Mouse (Mus musculus): ENCODE data around the gene Eif2b1. TPM values are rescaled to one million over a fixed set of nuclear protein-coding genes. Genes with fewer than 3 reads are reported as not detected.
"Not testable (repeated sequence)": the region's sequence is repeated elsewhere in the genome, so short reads cannot be mapped to it uniquely, and the experiment has no call there.

Gene Eif2b1
- 72.5 and 73.1 TPM in 2 replicates for polyA plus RNA-seq (2015; fragmentation: Nextera tagmentation; extraction: Ambion mirVana)

DNA sequence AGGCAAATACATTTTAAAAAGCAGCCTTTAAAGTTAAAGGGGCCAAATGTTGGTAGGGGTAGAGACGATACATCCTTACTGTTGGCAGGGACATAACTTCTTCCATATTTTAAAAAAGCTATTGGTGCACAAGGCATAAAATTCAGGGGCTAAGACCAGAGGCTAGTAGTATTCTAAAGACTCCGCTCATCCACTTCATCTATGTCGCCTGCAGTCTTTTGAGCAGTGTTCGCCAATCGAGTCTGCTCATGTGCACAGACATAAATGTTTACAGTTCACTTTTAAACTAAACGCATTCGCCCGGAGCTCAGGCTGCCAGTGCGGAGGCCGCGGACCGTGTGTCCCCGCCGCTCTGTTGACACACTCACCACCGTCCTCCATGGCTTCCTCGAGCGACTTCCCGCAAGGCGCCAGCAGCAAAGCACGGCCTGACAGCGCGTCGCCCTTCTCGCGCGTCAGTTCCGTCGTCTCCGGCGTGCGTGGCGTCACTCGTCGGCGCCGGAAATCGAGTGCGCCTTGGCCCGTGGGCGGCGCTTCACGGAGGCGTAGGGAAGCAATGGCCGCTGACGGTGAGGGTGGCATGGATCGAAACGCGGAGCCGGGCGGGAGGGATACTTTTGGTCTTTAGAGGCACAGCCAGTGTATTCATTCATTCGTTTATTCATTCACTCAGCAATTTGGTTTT, at the start of gene Eif2b1, which contains the start of gene Gtf2h3:
TSS of gene Eif2b1 (minus strand) at position 499 of the 685 bp plus-strand sequence.
TSS of gene Gtf2h3 (plus strand) at position 508 of the 685 bp plus-strand sequence.
- WGBS: 1% methylated on average over 51 of the region's 51 CpGs

DNA sequence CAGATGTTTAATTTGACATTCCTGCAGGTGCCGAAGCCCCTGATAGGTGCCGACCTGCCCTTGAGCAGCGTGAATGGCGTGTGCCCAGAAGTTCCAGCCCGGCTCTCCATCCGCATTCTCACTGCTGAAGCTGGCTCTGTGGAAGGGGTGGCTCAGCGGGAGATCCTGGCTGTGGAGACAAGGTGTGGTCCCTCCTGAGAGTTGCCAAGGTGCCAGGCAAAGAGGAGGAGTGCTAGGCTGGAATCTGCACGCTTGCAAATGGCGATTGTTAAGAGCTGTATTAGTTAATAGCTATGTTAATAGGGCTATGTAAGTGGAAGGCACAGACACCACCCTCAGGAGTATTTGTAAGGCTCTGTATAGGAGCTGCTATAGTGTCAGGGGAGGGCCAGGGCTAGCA, 45.4 kb upstream of the Eif2b1 start:
- H3K4me2 ChIP-seq: no peak overlapping the region
- no peak overlapping the region for H3K9ac ChIP-seq
- H3K4me1 ChIP-seq: peaks cover 7% of the 10 kb centered on the region
- H3K36me3 ChIP-seq: 0 out of 2 replicates have a peak, but pooled peaks cover 6% of the 10 kb centered on the region
- 93% methylated on average over 9 of the region's 9 CpGs for WGBS
- H3K4me3 ChIP-seq (replicated peaks): no peak overlapping the region
- no peaks in the 10 kb centered on the region for H3K27me3 ChIP-seq
- H3K9me3 ChIP-seq (replicated peaks): no peaks in the 10 kb centered on the region
- H3K27ac ChIP-seq: no peak overlapping the region
- no peak for ATAC-seq (replicated peaks; ENCODE audit: low FRiP score)

More for the DNA sequence above, at the start of gene Eif2b1, which contains the start of gene Gtf2h3:
- ATAC-seq (replicated peaks; ENCODE audit: low FRiP score): peak; percentile 93
- H3K27ac ChIP-seq: peak within 1 kb of the TSS; percentile 51
- H3K4me3 ChIP-seq (replicated peaks): peak within 1 kb of the TSS; percentile 89
- H3K9me3 ChIP-seq (replicated peaks): no peaks in the 10 kb centered on the region
- peak within 1 kb of the TSS; percentile 69 for H3K4me2 ChIP-seq
- H3K36me3 ChIP-seq: peaks cover 60% of the 10 kb centered on the region
- H3K4me1 ChIP-seq: peaks cover 24% of the 10 kb centered on the region
- H3K27me3 ChIP-seq: no peaks in the 10 kb centered on the region
- peak within 1 kb of the TSS; percentile 80 for H3K9ac ChIP-seq

DNA sequence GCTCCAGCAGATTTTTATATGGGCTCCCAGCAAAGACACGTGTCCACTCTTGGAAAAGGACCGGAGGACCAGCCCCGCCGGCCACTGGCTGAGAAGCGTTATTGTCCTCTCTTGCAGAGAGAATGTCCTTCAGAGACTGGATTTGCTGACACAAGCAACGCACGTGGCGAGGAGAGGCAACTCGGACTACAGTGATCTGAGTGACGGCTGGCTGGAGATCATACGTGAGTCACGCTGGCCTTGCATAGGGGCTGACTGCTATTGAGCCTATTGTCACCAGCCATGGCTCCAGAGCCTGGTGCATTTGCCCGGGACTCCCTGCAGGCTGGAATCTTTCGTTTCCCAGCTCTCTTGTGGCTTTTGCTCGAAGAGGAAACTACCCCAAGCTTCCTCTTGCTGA, 44.0 kb upstream of the Eif2b1 start:
- no peak overlapping the region for H3K4me2 ChIP-seq
- H3K9ac ChIP-seq: no peak overlapping the region
- H3K36me3 ChIP-seq: 0 out of 2 replicates have a peak, but pooled peaks cover 6% of the 10 kb centered on the region
- no peak overlapping the region for H3K4me3 ChIP-seq (replicated peaks)
- H3K27ac ChIP-seq: no peak overlapping the region
- no peaks in the 10 kb centered on the region for H3K27me3 ChIP-seq
- peaks cover 1% of the 10 kb centered on the region for H3K4me1 ChIP-seq
- H3K9me3 ChIP-seq (replicated peaks): no peaks in the 10 kb centered on the region
- 87% methylated on average over 15 of the region's 15 CpGs for WGBS
- no peak for ATAC-seq (replicated peaks; ENCODE audit: low FRiP score)

DNA sequence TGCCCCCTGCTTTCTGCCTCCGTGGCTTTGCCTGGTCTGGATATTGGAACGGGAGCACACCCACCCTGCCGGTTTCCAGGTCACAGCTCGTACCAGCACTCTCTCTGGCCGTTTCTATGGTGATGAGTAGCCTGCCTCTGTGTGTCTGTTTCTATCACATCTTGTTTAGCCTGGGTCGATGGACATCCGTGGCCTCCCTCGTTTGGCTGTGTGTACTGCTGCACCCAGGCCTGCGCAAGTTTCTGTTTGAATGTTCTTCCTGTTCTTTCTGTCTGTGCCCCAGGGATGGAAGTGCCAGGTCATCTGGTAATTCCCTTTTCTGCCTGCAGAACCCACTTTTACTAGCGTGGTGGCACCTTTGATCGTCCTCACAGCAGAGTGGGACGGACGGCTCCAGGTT, 42.4 kb upstream of the Eif2b1 start:
- no peaks in the 10 kb centered on the region for H3K9me3 ChIP-seq (replicated peaks)
- 74% methylated on average over 13 of the region's 13 CpGs for WGBS
- H3K27ac ChIP-seq: no peak overlapping the region
- H3K4me2 ChIP-seq: no peak overlapping the region
- no peaks in the 10 kb centered on the region for H3K27me3 ChIP-seq
- H3K9ac ChIP-seq: no peak overlapping the region
- no peaks in the 10 kb centered on the region for H3K4me1 ChIP-seq
- no peak for ATAC-seq (replicated peaks; ENCODE audit: low FRiP score)
- H3K4me3 ChIP-seq (replicated peaks): no peak overlapping the region
- peaks cover 8% of the 10 kb centered on the region; the same call in 1 of the 2 replicates for H3K36me3 ChIP-seq

DNA sequence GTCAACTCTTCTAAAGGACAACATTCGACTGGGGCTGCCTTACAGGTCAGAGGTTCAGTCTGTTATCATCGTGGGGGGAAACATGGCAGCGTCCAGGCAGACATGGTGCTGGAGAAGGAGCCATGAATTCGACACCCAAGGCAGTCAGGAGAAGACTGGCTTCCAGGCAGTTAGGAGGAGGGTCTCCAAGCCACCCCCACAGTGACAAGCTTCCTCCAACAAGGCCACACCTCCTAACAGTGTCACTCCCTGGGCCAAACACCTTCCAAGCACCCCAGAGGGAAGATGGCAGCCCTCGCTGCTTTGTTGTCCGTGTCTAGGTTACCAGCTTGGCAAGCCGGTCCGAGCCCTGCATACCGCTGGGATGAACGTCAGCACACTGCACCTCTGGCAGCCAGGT, 39.8 kb upstream of the Eif2b1 start:
- no peak overlapping the region for H3K9ac ChIP-seq
- no peak for ATAC-seq (replicated peaks; ENCODE audit: low FRiP score)
- no peaks in the 10 kb centered on the region for H3K9me3 ChIP-seq (replicated peaks)
- H3K36me3 ChIP-seq: peaks cover 12% of the 10 kb centered on the region
- no peaks in the 10 kb centered on the region for H3K27me3 ChIP-seq
- H3K4me2 ChIP-seq: no peak overlapping the region
- no peak overlapping the region for H3K4me3 ChIP-seq (replicated peaks)
- H3K27ac ChIP-seq: no peak overlapping the region
- no peaks in the 10 kb centered on the region for H3K4me1 ChIP-seq
- WGBS: 83% methylated on average over 10 of the region's 10 CpGs

DNA sequence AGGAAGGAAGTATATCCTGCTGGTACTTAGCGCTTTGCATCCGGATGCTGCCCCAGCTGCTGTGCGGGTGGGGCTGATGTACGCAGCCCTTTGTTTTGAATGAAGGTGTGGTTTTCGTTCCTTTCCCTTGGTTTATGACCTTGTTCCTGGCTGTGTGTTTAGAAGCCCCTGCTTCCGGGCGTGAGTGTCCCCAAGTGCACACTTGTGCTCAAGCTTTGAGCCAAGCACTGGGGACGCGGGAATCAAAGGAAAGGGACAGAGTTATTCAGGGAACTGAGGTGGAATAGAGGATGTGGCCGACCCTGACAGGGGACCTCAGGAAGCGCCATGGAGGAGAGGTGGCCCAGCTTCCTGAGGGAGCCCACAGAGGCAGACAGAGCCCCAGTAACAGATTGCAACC, 35.8 kb upstream of the Eif2b1 start:
- H3K36me3 ChIP-seq: peaks cover 25% of the 10 kb centered on the region
- H3K4me3 ChIP-seq (replicated peaks): no peak overlapping the region
- ATAC-seq (replicated peaks; ENCODE audit: low FRiP score): no peak
- WGBS: 76% methylated on average over 11 of the region's 11 CpGs
- H3K9me3 ChIP-seq (replicated peaks): no peaks in the 10 kb centered on the region
- no peak overlapping the region for H3K9ac ChIP-seq
- peak overlapping the region; percentile 45 for H3K27ac ChIP-seq
- H3K4me2 ChIP-seq: no peak overlapping the region
- H3K27me3 ChIP-seq: no peaks in the 10 kb centered on the region
- H3K4me1 ChIP-seq: no peaks in the 10 kb centered on the region

DNA sequence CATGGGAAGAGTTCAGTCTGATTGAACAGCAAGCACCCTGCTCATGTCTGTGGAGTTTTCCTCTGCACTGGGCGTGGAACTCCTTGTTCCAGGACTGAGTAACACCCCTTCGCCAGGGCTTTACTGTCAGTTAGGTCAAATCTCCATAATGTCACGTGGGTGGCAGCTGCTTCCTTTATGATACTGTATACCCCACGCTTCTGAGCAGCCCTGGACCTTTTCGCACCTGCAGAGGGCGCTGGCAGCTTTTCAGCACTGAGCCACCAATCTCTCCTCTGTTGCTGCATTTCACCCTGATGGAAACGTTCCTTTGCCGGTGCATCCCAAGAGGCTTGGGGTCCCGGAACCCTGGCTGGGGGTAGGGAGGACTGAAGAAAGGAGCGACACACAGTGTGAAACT, 32.0 kb upstream of the Eif2b1 start:
- Histone ChIP-seq H3K36me3 (peaks cover 28% of the 10 kb centered on the region), H3K27ac (no peak overlapping the region), H3K4me3 (replicated peaks) (no peak overlapping the region), H3K4me2 (no peak overlapping the region), H3K27me3 (no peaks in the 10 kb centered on the region), H3K4me1 (no peaks in the 10 kb centered on the region), H3K9me3 (replicated peaks) (no peaks in the 10 kb centered on the region), H3K9ac (no peak overlapping the region)
- no peak for ATAC-seq (replicated peaks; ENCODE audit: low FRiP score)
- 77% methylated on average over 10 of the region's 10 CpGs for WGBS

DNA sequence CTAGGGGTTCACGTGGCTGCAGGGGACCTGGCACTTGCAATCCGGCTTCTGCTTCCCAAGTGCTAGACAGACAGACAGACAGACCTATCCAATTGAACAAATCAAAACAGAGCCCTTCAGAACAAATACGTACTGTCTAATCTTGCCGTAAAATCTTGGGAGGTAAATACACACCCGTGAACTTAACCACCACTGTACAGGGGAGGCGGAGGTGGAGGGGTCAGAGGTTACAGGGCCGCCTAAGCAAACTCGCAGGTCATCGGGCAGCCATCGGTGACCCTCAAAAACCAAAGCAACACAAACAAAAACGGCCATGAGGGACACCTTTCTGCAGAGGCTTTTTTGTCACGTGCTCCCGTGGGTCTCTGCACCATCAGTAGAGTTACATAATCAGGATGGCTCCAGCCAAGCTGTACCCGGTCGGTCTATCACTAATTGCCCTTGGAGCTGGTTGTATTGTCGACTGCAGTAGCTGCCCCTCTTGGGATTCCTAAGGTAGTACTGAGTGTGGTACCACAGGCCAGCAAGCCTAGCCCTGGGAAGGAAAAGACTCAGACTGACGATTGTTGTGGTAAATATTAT, 26.2 kb upstream of the Eif2b1 start:
- H3K27me3 ChIP-seq: no peaks in the 10 kb centered on the region
- H3K27ac ChIP-seq: no peak overlapping the region
- WGBS: 74% methylated on average over 17 of the region's 17 CpGs
- no peak for ATAC-seq (replicated peaks; ENCODE audit: low FRiP score)
- H3K4me2 ChIP-seq: no peak overlapping the region
- peaks cover 13% of the 10 kb centered on the region; the same call in 1 of the 2 replicates for H3K36me3 ChIP-seq
- H3K4me1 ChIP-seq: no peaks in the 10 kb centered on the region
- H3K9ac ChIP-seq: no peak overlapping the region
- H3K9me3 ChIP-seq (replicated peaks): no peaks in the 10 kb centered on the region
- no peak overlapping the region for H3K4me3 ChIP-seq (replicated peaks)

DNA sequence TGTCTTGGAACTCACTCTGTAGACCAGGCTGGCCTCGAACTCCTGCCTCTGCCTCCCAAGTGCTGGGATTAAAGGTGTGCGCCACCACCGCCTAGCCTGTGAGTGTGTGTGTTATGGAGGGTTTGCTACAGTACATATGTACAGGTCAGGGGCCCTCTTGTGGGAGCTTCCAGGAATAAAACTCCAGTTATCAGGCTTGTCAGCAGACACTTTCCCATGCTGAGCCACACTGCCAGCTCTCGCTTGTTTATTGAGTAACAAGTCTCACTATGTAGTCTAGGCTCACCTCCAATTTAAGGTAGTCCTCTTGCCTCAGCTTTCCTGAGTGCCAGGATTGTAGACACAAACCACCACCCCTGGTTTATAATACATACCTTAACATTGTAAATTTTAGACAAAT, 25.4 kb upstream of the Eif2b1 start:
- peaks cover 11% of the 10 kb centered on the region; the same call in 1 of the 2 replicates for H3K36me3 ChIP-seq
- no peak overlapping the region for H3K4me3 ChIP-seq (replicated peaks)
- peaks cover 6% of the 10 kb centered on the region for H3K4me1 ChIP-seq
- no peaks in the 10 kb centered on the region for H3K9me3 ChIP-seq (replicated peaks)
- no peak overlapping the region for H3K4me2 ChIP-seq
- H3K27me3 ChIP-seq: no peaks in the 10 kb centered on the region
- no peak overlapping the region for H3K9ac ChIP-seq
- no peak overlapping the region for H3K27ac ChIP-seq
- WGBS: 90% methylated on average over 4 of the region's 4 CpGs
- no peak for ATAC-seq (replicated peaks; ENCODE audit: low FRiP score)

DNA sequence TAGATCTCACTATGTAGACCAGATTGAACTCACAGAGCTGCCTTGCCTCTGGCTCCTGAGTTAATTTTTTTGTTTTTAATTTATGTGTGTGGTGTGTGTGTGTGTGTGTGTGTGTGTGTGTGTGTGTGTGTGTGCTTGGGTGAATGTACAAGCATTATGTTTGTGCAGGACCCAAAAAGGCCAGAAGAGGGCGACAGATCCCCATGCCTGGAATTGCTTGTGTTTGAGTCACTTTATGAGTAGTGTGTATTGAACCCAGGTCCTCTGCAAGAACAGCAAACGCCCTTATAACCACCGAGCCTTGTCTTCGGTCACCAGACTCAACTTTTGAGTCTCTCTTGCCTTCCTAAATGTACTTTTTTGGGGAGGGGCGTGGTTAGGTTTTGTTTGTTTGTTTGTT, 23.4 kb upstream of the Eif2b1 start:
- no peak overlapping the region for H3K9ac ChIP-seq
- H3K9me3 ChIP-seq (replicated peaks): no peaks in the 10 kb centered on the region
- H3K27ac ChIP-seq: no peak overlapping the region
- H3K4me3 ChIP-seq (replicated peaks): no peak overlapping the region
- 0 out of 2 replicates have a peak, but pooled peaks cover 7% of the 10 kb centered on the region for H3K36me3 ChIP-seq
- 71% methylated on average over 5 of the region's 5 CpGs for WGBS
- no peak overlapping the region for H3K4me2 ChIP-seq
- H3K27me3 ChIP-seq: no peaks in the 10 kb centered on the region
- H3K4me1 ChIP-seq: peaks cover 14% of the 10 kb centered on the region
- no peak for ATAC-seq (replicated peaks; ENCODE audit: low FRiP score)

DNA sequence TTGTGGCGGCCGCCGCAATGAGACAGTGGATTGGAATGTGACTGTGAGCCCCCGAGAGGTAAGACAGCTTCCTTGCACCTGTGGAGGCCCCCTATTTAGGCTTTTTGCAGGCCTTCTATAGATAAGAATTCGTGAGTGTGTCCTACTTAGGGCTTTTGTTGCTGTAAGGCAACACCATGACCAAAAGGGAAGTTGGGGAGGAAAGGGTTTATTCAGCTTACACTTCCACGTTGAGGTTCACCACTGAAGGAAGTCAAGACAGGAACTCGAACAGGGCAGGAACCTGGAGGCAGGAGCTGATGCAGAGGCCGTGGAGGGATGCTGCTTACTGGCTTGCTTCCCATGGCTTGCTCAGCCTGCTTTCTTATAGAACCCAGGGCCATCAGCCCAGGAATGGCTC, 20.8 kb upstream of the Eif2b1 start:
- not testable (repeated sequence) for ATAC-seq (replicated peaks; ENCODE audit: low FRiP score); H3K27ac ChIP-seq; H3K9me3 ChIP-seq (replicated peaks); H3K27me3 ChIP-seq; H3K9ac ChIP-seq
- peak overlapping the region; percentile 67 for H3K4me3 ChIP-seq (replicated peaks)
- peaks cover 29% of the 10 kb centered on the region for H3K36me3 ChIP-seq
- H3K4me2 ChIP-seq: peak overlapping the region; percentile 86
- 68% methylated on average over 8 of the region's 8 CpGs for WGBS
- peaks cover 14% of the 10 kb centered on the region for H3K4me1 ChIP-seq

Measured in kidney, embryonic 15.5 days (tissue).